Mouse (Mus musculus): ENCODE data around the gene Sgk1.

GRCm38 (mm10) chr10:22018618-22019017 lies 136.6 kb downstream of the Sgk1 start:
- no peak for TF ChIP-seq GATA1 (IDR thresholded peaks at IDR 0.05; ENCODE audit: borderline replicate concordance, low read length)
- no peak for TF ChIP-seq FLI1 (IDR thresholded peaks at IDR 0.05; ENCODE audit: low read length)

Data from megakaryocyte, embryonic 14.5 days (primary cell).